In the genomic region with DNA sequence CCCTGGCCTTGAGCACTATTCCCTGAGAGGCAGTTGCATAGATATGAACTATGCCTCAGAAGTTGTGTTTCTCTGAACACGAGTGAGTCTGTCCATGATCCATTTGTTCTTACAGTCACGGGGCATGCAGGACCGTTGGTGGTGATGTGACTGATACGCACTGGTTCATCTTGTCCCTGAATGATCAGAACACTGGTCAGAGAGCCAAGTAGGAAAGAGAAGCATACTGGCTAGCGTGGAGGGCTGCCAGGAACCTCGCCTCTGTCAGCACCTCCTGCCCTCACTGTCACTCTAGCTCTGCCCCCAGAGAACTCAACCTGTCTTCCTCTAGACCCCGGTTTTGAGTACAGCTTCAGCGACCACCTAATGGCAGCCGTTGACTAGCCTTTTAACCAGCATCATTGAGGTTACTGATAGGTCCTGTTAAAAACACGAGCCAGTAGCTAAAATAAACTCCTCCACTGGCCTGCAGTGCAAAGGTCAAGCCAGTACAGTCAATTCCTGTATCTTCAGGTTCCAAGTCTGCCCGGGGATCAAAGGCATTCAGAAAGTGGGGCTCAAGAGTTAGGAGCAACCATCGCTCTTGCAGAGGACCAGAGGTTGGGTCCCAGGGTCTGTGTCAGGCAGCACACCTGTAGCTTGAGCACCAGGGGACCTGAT, we compare ENCODE assay signal across 20 mouse cellular contexts.
DNase-seq lines count a peak whose midpoint lies in the region; ATAC-seq and TF ChIP-seq lines count a peak whose summit lies in the region.
"Had no signal": no experiment of that assay in that cellular context is flagged by ENCODE, and none has a peak within 500 bp of the region (broad histone marks: within the 10 kb centered on the region; RNA-seq: fewer than 3 reads in every experiment).

No protein-coding gene starts in this region.

- H3K4me2 ChIP-seq in heart, embryonic 11.5 days: no peak overlapping the region
- H3K4me2 ChIP-seq in stomach, embryonic 14.5 days (replicated peaks; ENCODE audit: low read depth, low read length): 0 out of 2 replicates have a peak overlapping the region, but pooled peaks have one; percentile 3
- no peak overlapping the region for H3K4me2 ChIP-seq in stomach, postnatal 0 days (replicated peaks; ENCODE audit: low read depth)
- H3K4me2 ChIP-seq: embryonic facial prominence, embryonic 12.5 days; hindbrain, embryonic 14.5 days; liver, embryonic 13.5 days; lung, embryonic 15.5 days; midbrain, embryonic 13.5 days had no signal

- TF ChIP-seq CTCF in heart, adult 2 months (IDR thresholded peaks at IDR 0.05): no peak
- no peak for TF ChIP-seq CTCF in stomach, postnatal 0 days (IDR thresholded peaks at IDR 0.05; ENCODE audit: low read depth)

- peaks cover 3% of the 10 kb centered on the region for H3K79me2 ChIP-seq in heart, adult 2 months (replicated peaks; ENCODE audit: control insufficient read depth, insufficient read depth, low read length)

- H3K9ac ChIP-seq in heart, adult 2 months (ENCODE audit: low read depth, low read length): peak overlapping the region; percentile 46; the same call in 1 of the 2 replicates
- no peak overlapping the region for H3K9ac ChIP-seq in heart, embryonic 11.5 days (ENCODE audit: low read depth, low read length)
- no peak overlapping the region for H3K9ac ChIP-seq in stomach, embryonic 14.5 days (replicated peaks; ENCODE audit: low read depth, low read length)
- H3K9ac ChIP-seq in stomach, postnatal 0 days (ENCODE audit: low read length): no peak overlapping the region
- H3K9ac ChIP-seq: embryonic facial prominence, embryonic 12.5 days; hindbrain, embryonic 14.5 days; liver, embryonic 13.5 days; lung, embryonic 15.5 days; midbrain, embryonic 13.5 days had no signal

- H3K4me1 ChIP-seq in heart, adult 2 months (ENCODE audit: control insufficient read depth, insufficient read depth, low read length): peaks cover 28% of the 10 kb centered on the region
- H3K4me1 ChIP-seq in heart, embryonic 11.5 days (ENCODE audit: control insufficient read depth, insufficient read depth, low read length): 0 out of 2 replicates have a peak, but pooled peaks cover 5% of the 10 kb centered on the region
- no peaks in the 10 kb centered on the region for H3K4me1 ChIP-seq in stomach, embryonic 14.5 days (ENCODE audit: control insufficient read depth, insufficient read depth, low read length)
- H3K4me1 ChIP-seq in stomach, postnatal 0 days (replicated peaks; ENCODE audit: control insufficient read depth, insufficient read depth): 0 out of 2 replicates have a peak, but pooled peaks cover 2% of the 10 kb centered on the region
- H3K4me1 ChIP-seq: limb, embryonic 10.5 days had no signal

- H3K36me3 ChIP-seq in heart, adult 2 months (ENCODE audit: control insufficient read depth, insufficient read depth, low read length): peaks cover 17% of the 10 kb centered on the region
- no peaks in the 10 kb centered on the region for H3K36me3 ChIP-seq in heart, embryonic 11.5 days (ENCODE audit: control insufficient read depth, insufficient read depth, low read length)
- no peaks in the 10 kb centered on the region for H3K36me3 ChIP-seq in stomach, embryonic 14.5 days (ENCODE audit: control insufficient read depth, insufficient read depth, low read length)
- H3K36me3 ChIP-seq in stomach, postnatal 0 days (ENCODE audit: control insufficient read depth, insufficient read depth, low read length): no peaks in the 10 kb centered on the region
- H3K36me3 ChIP-seq: embryonic facial prominence, embryonic 12.5 days; limb, embryonic 10.5 days; liver, embryonic 13.5 days; lung, embryonic 15.5 days; midbrain, embryonic 13.5 days had no signal

- no peak for ATAC-seq in heart, embryonic 11.5 days (replicated peaks; ENCODE audit: insufficient number of reproducible peaks, low FRiP score, low TSS enrichment)
- ATAC-seq in stomach, embryonic 14.5 days (ENCODE audit: insufficient number of reproducible peaks, insufficient read depth, low FRiP score, low read depth): no peak
- ATAC-seq in stomach, postnatal 0 days (ENCODE audit: low FRiP score, low TSS enrichment): no peak
- ATAC-seq: forebrain, embryonic 16.5 days; midbrain, embryonic 13.5 days had no signal

- peak overlapping the region; percentile 94 for H3K27ac ChIP-seq in heart, adult 2 months
- no peak overlapping the region for H3K27ac ChIP-seq in heart, embryonic 11.5 days (ENCODE audit: low read depth, low read length)
- H3K27ac ChIP-seq in stomach, embryonic 14.5 days (ENCODE audit: low read length): no peak overlapping the region
- no peak overlapping the region for H3K27ac ChIP-seq in stomach, postnatal 0 days (replicated peaks)
- H3K27ac ChIP-seq: embryonic facial prominence, embryonic 12.5 days; hindbrain, embryonic 14.5 days; left cerebral cortex, adult 2 months; limb, embryonic 10.5 days; liver, embryonic 13.5 days; lung, embryonic 15.5 days; midbrain, embryonic 13.5 days had no signal

- WGBS in heart, adult 2 months: 43% methylated on average over 12 of the region's 12 CpGs
- WGBS in heart, embryonic 11.5 days (ENCODE audit: insufficient replicate concordance): 56% methylated on average over 12 of the region's 12 CpGs
- 57% methylated on average over 12 of the region's 12 CpGs for WGBS in stomach, embryonic 14.5 days
- WGBS in stomach, postnatal 0 days: 59% methylated on average over 12 of the region's 12 CpGs

- TF ChIP-seq POLR2A in heart, adult 2 months (IDR thresholded peaks at IDR 0.05; ENCODE audit: insufficient read depth, low read depth, low read length): no peak

- H3K27me3 ChIP-seq in heart, adult 2 months (ENCODE audit: control insufficient read depth, insufficient read depth, low read length): no peaks in the 10 kb centered on the region
- peaks cover 4% of the 10 kb centered on the region; the same call in 1 of the 2 replicates for H3K27me3 ChIP-seq in heart, embryonic 11.5 days (ENCODE audit: control insufficient read depth, insufficient read depth, low read length)
- 0 out of 2 replicates have a peak, but pooled peaks cover under 1% of the 10 kb centered on the region for H3K27me3 ChIP-seq in stomach, embryonic 14.5 days (ENCODE audit: control insufficient read depth, insufficient read depth, low read length)
- H3K27me3 ChIP-seq in stomach, postnatal 0 days (ENCODE audit: control insufficient read depth, insufficient read depth, low read length): no peaks in the 10 kb centered on the region

- DNase-seq in adrenal gland, adult (ENCODE audit: inconsistent age in 2 of 2, low spot score in 1 of 2): peak; percentile 38 to 44
- DNase-seq in adrenal gland, adult 2 months: no peak
- peak; percentile 55 to 63 for DNase-seq in heart, adult 2 months
- no peak for DNase-seq in stomach, postnatal 0 days (ENCODE audit: low spot score)
- DNase-seq in testis, postnatal 14 days (ENCODE audit: low spot score): peak; percentile 70
- DNase-seq in left cerebral cortex, postnatal 36 days (ENCODE audit: low spot score in 2 of 2): no peak
- DNase-seq: kidney, adult 9 months; kidney, postnatal 25 days; liver, embryonic 13.5 days had no signal

- no peak overlapping the region for H3K4me3 ChIP-seq in heart, adult 2 months
- H3K4me3 ChIP-seq in heart, embryonic 11.5 days (ENCODE audit: low read depth, low read length): no peak overlapping the region
- H3K4me3 ChIP-seq in stomach, embryonic 14.5 days (ENCODE audit: low read depth, low read length): no peak overlapping the region
- no peak overlapping the region for H3K4me3 ChIP-seq in stomach, postnatal 0 days (ENCODE audit: low read depth, low read length)
- H3K4me3 ChIP-seq: embryonic facial prominence, embryonic 12.5 days; erythroblast, embryonic 14.5 days; left cerebral cortex, adult 2 months; limb, embryonic 10.5 days; liver, embryonic 13.5 days; lung, embryonic 15.5 days; midbrain, embryonic 13.5 days; myocyte had no signal

- TF ChIP-seq EP300 in heart, adult 2 months (IDR thresholded peaks at IDR 0.05; ENCODE audit: insufficient read depth, low read depth, low read length): peak; percentile 96
- TF ChIP-seq EP300 in stomach, postnatal 0 days (optimal IDR thresholded peaks at IDR 0.05): no peak

- no peaks in the 10 kb centered on the region for H3K9me3 ChIP-seq in heart, embryonic 11.5 days (replicated peaks; ENCODE audit: control insufficient read depth, low read length)
- H3K9me3 ChIP-seq in stomach, embryonic 14.5 days (ENCODE audit: control insufficient read depth, low read depth, low read length): no peaks in the 10 kb centered on the region
- H3K9me3 ChIP-seq in stomach, postnatal 0 days (ENCODE audit: control insufficient read depth, low read length): no peaks in the 10 kb centered on the region
- H3K9me3 ChIP-seq: embryonic facial prominence, embryonic 12.5 days; limb, embryonic 10.5 days; liver, embryonic 13.5 days; lung, embryonic 15.5 days; midbrain, embryonic 13.5 days had no signal

- intact Hi-C loops in heart, adult 2 months (cut with DNase I): loop anchor here (2.0 kb wide), 1 partner anchor 25 kb away; no protein-coding TSS in a partner anchor
- intact Hi-C loops in left cerebral cortex, postnatal 36 days (cut with DNase I): no loop called here

Comparison
In these comparisons a context has a peak if more than half of its experiments do, and no peak if none do; other contexts are left out.
1. DNase-seq: peak in adrenal gland, adult (2 of 2), heart, adult 2 months (2 of 2) and testis, postnatal 14 days (single experiment); none in adrenal gland, adult 2 months (single experiment), stomach, postnatal 0 days (single experiment) and left cerebral cortex, postnatal 36 days (0 of 2).